Mouse (Mus musculus) retina, postnatal 7 days (tissue): ENCODE measurements around the gene Six6.
A peak's percentile ranks its signal among the peaks of the same experiment; 100 is the strongest.

Source experiments
- DNase-seq: peaks from one replicate; pipeline ENCODE4 v3.0.0-alpha.2; 2012; ENCODE audit warnings: low read depth, low spot score

Gene Six6

GRCm38 (mm10) chr12:72939616-72940015 lies at the start of gene Six6:
Gene Six6, plus strand, starts transcription at chr12:72939892.
- peak; percentile 76 for DNase-seq

DNA sequence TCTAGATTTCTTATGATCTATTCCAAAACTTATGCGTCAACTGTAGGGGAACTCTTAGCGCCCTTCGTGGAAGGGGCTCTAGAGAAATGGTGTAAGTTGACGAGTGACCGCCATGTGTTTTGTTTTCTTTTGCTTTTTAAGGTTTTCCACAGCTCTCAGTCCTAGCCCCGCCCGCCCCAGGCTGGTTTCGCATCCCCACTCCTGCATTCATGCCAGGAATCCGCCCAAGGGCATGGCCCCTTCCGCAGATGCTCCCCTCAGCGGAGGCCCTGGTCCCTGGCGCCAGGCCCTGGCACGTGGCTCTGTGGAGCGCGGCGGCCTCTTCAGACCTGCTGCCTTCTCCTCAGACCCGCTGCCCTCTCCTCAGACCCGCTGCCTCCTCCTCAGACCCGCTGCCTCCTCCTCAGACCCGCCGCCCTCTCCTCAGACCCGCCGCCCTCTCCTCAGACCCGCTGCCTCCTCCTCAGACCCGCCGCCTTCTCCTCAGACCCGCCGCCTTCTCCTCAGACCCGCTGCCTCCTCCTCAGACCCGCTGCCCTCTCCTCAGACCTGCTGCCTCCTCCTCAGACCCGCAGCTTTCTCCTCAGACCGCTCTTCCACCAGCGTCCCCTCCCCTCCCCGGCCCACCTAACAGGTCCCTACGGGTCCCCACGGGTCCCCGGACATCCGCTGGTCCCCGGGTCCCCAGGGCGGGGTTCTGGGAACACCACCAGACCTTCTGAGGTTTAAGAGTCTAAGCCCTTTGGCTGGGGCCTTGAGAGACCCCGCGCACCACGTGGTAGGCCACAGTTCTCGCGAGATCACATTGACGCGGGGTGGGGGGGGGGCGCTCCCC lies 22.3 kb upstream of the Six6 start:
- no peak for DNase-seq

DNA sequence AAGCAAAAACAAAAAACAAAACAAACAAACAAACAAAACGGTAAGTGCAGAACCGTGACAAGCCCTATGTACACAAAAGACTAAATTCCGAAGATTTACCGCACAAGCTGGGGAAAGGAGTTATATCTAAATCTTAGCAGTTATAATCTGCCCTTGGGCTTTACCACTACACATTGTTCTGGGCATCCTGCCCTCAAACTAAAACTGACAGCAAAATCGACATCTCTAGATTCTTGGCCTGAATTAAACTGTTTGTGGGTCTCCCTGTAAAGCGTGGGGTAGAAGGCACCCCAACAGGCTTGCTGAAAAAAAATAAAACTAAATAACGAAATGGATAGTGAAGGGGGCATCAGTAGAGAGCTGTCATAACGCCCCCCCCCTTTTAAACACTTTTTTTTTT lies 2.9 kb upstream of the Six6 start:
- no peak for DNase-seq

GRCm38 (mm10) chr12:72937537-72938120 lies 2.1 kb upstream of the Six6 start:
- DNase-seq = no peak

- no peak for DNase-seq
Measured at GRCm38 (mm10) chr12:72938176-72938575, 1.5 kb upstream of the Six6 start.

- no peak for DNase-seq
Measured at GRCm38 (mm10) chr12:72938600-72939490, 847 bp upstream of the Six6 start.

- no peak for DNase-seq
Measured at GRCm38 (mm10) chr12:72940071-72940821, 554 bp downstream of the Six6 start, which contains the start of gene 4930447C04Rik. Gene 4930447C04Rik, minus strand, starts transcription at chr12:72940774.

GRCm38 (mm10) chr12:72940822-72941397 lies 1.2 kb downstream of the Six6 start:
- DNase-seq = no peak

GRCm38 (mm10) chr12:72941398-72942051 lies 1.8 kb downstream of the Six6 start:
- DNase-seq = no peak

DNA sequence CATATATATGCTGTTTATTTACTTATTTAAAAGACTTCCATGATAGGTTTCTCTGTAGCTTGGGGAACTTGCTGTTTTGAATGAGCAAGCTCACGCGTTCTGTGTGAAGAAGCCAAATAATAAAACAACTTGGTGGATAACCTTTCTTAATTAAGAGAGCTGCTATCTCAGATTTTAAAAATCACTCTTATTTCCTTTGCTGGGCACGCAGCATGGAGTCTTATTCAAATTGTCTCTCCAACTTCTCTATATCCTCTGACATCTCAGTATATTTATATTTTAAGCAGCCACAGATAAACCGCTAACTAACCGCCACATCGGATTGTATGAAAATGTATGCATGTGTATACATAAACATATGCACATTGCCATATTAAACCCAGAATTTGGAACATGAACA lies 2.5 kb downstream of the Six6 start:
- no peak for DNase-seq

- no peak for DNase-seq
Measured at GRCm38 (mm10) chr12:72943574-72944110, 4.0 kb downstream of the Six6 start.

DNA sequence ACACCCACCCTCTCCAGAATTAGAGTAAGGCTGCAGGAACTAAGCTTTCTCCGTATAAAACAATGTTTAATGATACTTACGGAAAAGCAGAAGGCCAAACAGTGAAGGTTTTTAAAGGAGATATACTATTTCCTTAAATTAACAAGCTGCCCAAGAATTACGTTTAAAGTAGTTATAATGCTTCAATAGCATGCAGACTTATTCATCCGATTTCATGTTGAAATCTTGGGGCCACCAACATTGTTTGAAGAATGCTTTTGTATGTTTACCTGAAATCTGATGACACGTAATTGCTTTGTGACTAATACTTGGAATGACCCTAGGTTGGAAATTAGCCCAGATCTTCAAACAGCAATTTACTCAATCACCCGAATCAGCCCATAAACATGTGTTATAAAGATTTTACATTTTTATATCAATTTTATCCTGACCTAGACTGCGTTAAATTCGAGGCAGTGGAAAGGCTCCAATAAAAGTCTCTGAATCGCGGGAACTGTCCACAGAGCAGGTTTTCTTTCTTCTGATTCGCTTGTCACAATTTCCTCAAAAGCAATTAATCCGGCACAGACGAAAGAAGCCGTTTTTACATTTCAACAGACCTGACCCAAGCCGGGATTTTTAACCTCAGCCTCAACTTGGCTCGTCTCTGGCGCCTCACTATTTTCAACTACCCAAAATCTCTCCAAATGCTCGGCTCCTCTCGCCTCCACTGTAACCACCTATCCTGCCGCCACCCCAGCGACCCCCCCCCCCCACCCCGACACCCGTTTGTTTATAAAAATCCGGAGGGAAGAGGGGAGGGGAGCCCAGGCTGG lies 4.9 kb downstream of the Six6 start:
- no peak for DNase-seq

- DNase-seq = peak; percentile 75
Measured at GRCm38 (mm10) chr12:72945301-72946063, 5.8 kb downstream of the Six6 start.

GRCm38 (mm10) chr12:72946064-72946395 lies 6.3 kb downstream of the Six6 start:
- no peak for DNase-seq

DNA sequence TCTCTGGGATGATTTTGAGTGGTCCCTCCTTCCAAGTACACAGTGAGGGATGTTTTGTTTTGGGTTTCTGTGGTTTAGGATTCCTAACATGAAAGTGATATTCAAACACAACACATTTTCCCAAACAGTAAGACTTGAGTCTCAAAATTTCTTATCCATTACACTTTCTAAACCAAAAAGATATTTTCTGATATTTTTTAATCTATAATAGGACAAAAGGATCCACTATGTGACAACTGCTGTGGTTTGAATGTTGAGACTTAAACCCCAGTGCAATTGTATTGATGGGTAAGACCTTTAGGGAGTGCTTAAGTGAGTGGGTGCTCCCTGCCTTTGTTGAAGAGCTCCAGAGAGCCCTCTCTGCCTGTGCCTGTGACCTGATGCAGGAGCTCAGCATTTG lies 7.1 kb downstream of the Six6 start:
- DNase-seq = no peak

GRCm38 (mm10) chr12:72947335-72947734 lies 7.6 kb downstream of the Six6 start:
- DNase-seq = no peak

DNA sequence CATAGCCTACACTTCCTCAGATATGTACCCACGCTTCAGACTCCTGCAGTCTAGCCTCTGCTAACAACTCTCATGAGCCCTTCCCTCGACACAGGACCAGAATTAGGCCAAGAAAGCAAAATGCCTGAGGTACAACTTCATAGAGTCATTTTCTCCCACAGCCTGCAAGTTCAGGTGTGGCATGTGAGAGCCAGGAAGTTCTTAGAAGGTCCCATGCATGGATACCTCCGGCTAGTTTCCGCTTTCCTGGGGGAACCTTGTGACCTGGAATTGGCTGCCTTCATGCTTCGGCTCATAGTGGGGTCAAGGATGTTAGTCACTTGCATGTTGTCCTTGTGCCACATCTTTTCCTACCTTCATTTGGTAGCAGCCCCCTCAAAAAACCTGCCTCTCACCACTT lies 13.4 kb downstream of the Six6 start:
- DNase-seq = no peak

DNA sequence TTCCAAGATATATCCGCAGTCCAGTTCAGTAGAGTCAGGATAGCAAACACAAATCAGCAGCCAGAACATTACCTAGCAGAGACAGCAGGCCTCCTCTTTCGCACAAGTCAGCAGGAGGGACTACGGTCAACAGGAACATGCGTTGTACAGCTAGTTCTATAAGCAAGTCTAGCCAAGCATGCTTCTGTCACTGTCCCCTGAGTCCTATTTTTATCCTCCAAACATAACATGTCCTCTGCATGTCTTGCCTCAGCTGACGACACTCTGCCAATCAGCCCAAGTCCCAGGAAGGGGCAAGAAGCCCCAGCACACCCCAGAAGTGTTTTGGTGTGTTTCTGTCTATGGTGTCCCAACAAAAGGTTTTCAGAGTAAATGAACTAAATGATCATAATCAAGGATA lies 14.2 kb downstream of the Six6 start:
- DNase-seq = no peak

DNA sequence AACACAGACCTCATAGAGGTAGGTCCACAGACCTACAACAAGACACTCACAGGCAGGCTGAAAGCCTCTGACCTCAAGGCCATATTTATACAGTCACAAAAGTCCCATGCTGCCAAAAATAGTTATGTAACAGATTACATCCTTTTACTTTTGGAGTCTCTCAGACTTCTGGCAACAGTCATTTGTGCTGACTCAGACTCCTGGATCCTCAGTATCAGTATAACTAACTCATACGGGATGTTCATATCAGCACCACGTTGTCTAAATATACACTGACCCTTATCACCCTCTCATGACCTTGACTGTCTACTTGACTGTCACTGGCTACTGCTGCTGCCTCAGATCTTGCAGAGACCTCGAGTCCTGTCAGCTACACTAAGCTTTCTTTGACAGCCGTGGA lies 15.2 kb downstream of the Six6 start:
- no peak for DNase-seq
